Mouse (Mus musculus) forebrain, embryonic 10.5 days (tissue): Measurements from ENCODE around the gene C1qc. TPM values are rescaled to one million over a fixed set of nuclear protein-coding genes. Genes with fewer than 3 reads are reported as not detected.

Experiments used
- DNase-seq: peaks from one replicate; pipeline ENCODE4 v3.0.0-alpha.2; 2017; ENCODE audit warnings: low spot score; ENCODE audit errors: extremely low spot score
- H3K27ac ChIP-seq: fragments of 300-500 bp; sonication (generic); 2 replicates; pipeline ENCODE4 v1.5.1; 2016; ENCODE audit warnings: mild to moderate bottlenecking
- H3K27me3 ChIP-seq: fragments of 300-500 bp; sonication (generic); 2 replicates; pipeline ENCODE4 v1.6.1; 2016; ENCODE audit warnings: mild to moderate bottlenecking; ENCODE audit not compliant: poor library complexity, severe bottlenecking
- H3K36me3 ChIP-seq: fragments of 300-500 bp; sonication (generic); replicated peaks from 2 replicates; pipeline ENCODE4 v1.6.1; 2016; ENCODE audit warnings: mild to moderate bottlenecking, moderate library complexity
- H3K4me1 ChIP-seq: fragments of 300-500 bp; sonication (generic); 2 replicates; pipeline ENCODE4 v1.6.1; 2016
- H3K4me3 ChIP-seq: fragments of 300-500 bp; sonication (generic); 2 replicates; pipeline ENCODE4 v1.5.1; 2016; ENCODE audit warnings: mild to moderate bottlenecking, moderate library complexity
- H3K9me3 ChIP-seq: fragments of 300-500 bp; sonication (generic); 2 replicates; pipeline ENCODE4 v1.6.1; 2016; ENCODE audit warnings: mild to moderate bottlenecking, moderate library complexity
- WGBS: fragments of 180-500 bp; shearing (Covaris S2); methylation state at CpG from one replicate; pipeline ENCODE4 v1.1.7; 2016; 5-methylcytosine and 5-hydroxymethylcytosine counted together
- polyA plus RNA-seq: library from polyadenylated mRNA; unstranded; fragments of >200 nt; fragmentation: Nextera tagmentation; extraction: Ambion mirVana; gene quantifications from 2 replicates; pipeline ENCODE4 v1.2.1, GENCODE M21; 2016

The C1qc gene
- polyA plus RNA-seq, 1 experiment from 2014 or later, result 6.9 TPM

DNA sequence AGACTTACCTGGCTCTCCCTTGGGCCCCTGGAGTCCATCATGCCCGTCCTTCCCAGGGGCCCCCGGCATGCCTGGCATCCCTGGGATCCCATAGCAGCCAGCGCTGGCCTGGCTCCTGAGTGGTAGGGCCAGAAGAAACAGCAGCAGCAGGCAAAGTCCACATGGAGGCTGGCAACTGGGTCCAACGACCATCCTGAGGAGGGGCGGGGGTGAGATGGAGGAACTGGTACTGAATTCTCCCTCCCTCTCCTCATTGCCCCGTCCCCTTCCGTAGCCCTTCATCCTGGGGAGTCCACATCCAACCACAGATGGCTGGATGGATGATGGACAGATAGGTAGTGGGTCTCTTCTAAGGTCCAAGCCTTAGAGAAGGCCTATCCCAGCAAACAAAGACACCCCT lies 494 bp downstream of the C1qc start:
- no peak overlapping the region for H3K27ac ChIP-seq
- H3K9me3 ChIP-seq, result no peaks in the 10 kb centered on the region
- H3K4me1 ChIP-seq, result peaks cover 26% of the 10 kb centered on the region
- H3K36me3 ChIP-seq, result no peaks in the 10 kb centered on the region
- no peak for DNase-seq
- 66% methylated on average over 7 of the region's 7 CpGs for WGBS
- peaks cover 59% of the 10 kb centered on the region for H3K27me3 ChIP-seq
- H3K4me3 ChIP-seq, result no peak overlapping the region

DNA sequence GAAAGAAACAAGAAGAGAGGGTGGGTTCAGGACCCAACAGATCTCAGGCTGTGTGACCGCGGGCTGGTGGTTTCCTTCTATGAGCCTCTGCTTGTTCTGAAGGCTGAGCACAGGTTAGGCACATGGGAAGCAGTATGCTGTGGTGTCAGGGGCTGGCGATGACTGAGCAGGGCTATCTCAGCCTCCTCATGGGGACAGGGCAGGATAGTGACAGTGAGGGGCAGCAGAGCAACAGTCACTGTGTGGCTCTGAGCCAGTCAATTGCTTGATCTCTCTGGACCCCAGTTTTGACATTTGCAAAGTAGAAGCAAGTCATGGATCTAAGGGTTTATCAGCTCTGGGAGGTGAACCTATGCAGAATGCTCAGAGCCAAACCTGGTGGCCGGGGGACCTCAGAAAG lies 1.8 kb downstream of the C1qc start:
- no peak overlapping the region for H3K4me3 ChIP-seq
- no peaks in the 10 kb centered on the region for H3K9me3 ChIP-seq
- peaks cover 21% of the 10 kb centered on the region for H3K4me1 ChIP-seq
- DNase-seq, result no peak
- no peak overlapping the region for H3K27ac ChIP-seq
- 85% methylated on average over 4 of the region's 4 CpGs for WGBS
- peaks cover 47% of the 10 kb centered on the region for H3K27me3 ChIP-seq
- H3K36me3 ChIP-seq, result no peaks in the 10 kb centered on the region

DNA sequence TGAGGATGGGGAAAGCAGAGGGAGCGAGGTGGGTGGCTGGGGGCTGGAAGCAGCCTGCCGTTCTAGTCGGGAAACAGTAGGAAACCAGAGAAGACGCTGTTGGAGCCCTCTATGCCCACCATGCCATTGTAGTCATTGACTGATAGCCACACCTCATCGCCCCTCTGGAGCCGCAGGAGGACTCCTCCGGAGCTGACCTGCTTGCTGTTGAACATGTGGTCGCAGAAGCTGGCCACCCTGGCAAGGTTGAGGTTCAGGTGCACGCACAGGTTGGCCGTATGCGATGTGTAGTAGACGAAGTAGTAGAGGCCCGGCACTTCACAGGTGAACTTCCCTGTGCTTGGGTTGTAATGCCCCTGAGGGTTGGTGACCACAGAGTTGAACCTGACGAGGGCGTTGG lies 2.9 kb downstream of the C1qc start:
- H3K4me1 ChIP-seq, result peaks cover 11% of the 10 kb centered on the region
- H3K9me3 ChIP-seq, result no peaks in the 10 kb centered on the region
- H3K27ac ChIP-seq, result no peak overlapping the region
- 94% methylated on average over 15 of the region's 15 CpGs for WGBS
- no peak for DNase-seq
- H3K36me3 ChIP-seq, result no peaks in the 10 kb centered on the region
- H3K27me3 ChIP-seq, result peaks cover 35% of the 10 kb centered on the region
- H3K4me3 ChIP-seq, result no peak overlapping the region

DNA sequence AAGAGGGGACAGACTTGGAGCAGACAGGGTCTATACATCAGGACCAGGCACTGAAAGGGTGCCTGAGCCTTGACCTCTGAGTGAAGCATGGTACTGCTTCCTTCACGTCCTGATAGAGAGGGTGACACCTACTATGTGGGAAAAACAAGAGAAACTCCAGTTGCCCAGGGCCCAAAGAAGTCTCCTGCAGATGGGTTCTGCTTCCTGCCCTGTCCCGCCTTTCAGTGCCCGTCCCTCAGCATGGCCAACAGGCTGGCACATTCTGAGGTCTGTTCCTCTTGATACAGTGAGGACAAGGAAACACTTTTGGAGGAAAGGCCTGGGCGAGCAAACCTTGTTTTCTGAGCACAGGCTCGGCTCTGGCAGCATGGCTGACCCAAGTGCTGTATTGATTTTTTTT lies 5.2 kb downstream of the C1qc start:
- Histone ChIP-seq H3K4me3 (no peak overlapping the region), H3K36me3 (no peaks in the 10 kb centered on the region), H3K27me3 (peaks cover 13% of the 10 kb centered on the region; the same call in 1 of the 2 replicates), H3K9me3 (no peaks in the 10 kb centered on the region), H3K4me1 (no peaks in the 10 kb centered on the region), H3K27ac (no peak overlapping the region)
- no peak for DNase-seq
- WGBS, result 76% methylated on average over 5 of the region's 5 CpGs

DNA sequence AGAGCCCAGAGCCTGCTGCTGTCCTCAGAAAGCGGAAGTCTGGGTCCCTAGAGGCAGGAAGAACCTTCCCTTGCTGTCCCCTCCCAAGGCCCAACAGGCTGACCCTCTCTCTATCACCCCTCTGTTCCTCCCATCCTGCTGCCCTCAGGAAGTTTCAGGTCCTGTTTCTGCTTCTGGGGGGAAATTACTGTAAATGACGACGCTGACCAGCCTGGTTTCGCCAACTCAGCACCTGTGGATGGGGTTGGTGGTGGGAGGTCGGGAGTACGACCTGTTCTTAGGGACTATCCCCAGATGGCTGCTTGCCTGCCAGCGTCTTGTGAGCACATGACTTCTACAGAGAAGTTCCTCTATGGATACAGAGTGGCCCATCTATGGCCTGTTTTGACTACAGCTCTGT lies 6.8 kb downstream of the C1qc start, which contains the start of gene C1qb:
TSS of gene C1qb (minus strand) at position 87 of the 400 bp plus-strand sequence.
- no peak within 1 kb of the TSS for H3K4me3 ChIP-seq
- no peaks in the 10 kb centered on the region for H3K36me3 ChIP-seq
- H3K27ac ChIP-seq, result no peak within 1 kb of the TSS
- H3K4me1 ChIP-seq, result no peaks in the 10 kb centered on the region
- no peaks in the 10 kb centered on the region for H3K9me3 ChIP-seq
- H3K27me3 ChIP-seq, result peaks cover 5% of the 10 kb centered on the region; the same call in 1 of the 2 replicates
- no peak for DNase-seq
- WGBS, result 82% methylated on average over 7 of the region's 7 CpGs

DNA sequence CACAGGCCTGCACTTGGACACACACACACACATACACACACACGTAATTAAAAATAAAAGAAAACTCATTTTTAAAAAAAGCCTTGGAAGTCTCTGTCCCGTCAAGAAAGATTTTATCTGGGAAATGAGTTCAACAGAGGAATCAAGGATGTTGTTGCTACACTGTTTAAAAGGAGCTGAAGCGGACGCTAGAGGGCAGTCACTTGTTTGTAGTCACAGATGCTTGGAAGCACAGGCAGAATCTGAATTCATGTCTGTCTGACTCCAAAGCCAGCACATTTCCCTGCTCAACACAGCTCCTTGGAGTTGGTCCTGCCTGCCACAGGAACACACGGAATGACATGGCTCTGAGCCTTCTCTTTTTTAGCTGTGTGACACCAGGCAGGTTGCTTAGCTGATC lies 14.3 kb downstream of the C1qc start:
- Histone ChIP-seq H3K27me3 (no peaks in the 10 kb centered on the region; the same call in 1 of the 2 replicates), H3K4me1 (no peaks in the 10 kb centered on the region), H3K9me3 (no peaks in the 10 kb centered on the region), H3K4me3 (no peak overlapping the region), H3K27ac (no peak overlapping the region), H3K36me3 (no peaks in the 10 kb centered on the region)
- no peak for DNase-seq
- 24% methylated on average over 5 of the region's 5 CpGs for WGBS

DNA sequence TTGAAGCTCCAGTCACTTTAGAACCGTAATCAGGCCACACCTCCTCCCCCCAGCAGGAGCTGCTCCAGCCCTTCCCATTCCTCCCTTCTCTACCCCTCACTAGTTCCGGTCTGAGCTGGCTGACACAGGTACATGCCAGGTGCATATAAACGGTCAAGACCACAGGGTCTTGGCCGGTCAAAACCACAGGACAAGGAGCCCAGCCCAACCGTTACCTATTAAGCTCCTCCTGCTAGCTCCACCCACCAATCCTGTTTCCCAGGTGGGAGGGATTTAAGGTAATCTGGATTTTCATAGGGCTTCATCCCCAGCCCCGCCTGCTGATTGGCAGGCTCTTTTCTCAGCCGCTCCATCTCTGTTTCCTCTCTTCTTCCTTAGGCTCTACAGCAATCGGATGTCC lies 14.7 kb downstream of the C1qc start:
- 53% methylated on average over 8 of the region's 8 CpGs for WGBS
- no peak overlapping the region for H3K27ac ChIP-seq
- DNase-seq, result no peak

DNA sequence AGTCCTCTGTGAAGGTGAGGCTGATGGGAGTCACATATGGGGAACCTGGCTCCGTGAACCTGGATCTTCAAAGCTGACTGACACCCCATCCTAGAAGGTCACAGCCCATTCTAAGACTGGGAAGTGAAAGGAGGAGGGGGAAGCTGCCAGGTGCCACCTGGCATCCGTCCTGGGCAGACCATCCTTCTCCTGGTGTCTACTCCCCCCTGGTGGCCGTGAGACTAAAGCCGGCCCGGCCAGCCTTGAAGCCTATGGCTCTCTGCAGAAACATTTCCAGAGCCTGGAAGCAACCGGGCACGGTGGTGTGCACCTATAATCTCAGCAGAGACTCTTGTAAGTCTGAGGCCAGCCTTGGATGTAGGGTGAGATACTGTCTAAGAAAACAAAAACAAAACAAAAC lies 15.9 kb downstream of the C1qc start:
- no peaks in the 10 kb centered on the region; the same call in 1 of the 2 replicates for H3K27me3 ChIP-seq
- H3K4me3 ChIP-seq, result no peak overlapping the region
- no peaks in the 10 kb centered on the region for H3K4me1 ChIP-seq
- no peak overlapping the region for H3K27ac ChIP-seq
- peak; percentile 51 for DNase-seq
- H3K9me3 ChIP-seq, result no peaks in the 10 kb centered on the region
- no peaks in the 10 kb centered on the region for H3K36me3 ChIP-seq
- WGBS, result 26% methylated on average over 7 of the region's 7 CpGs

More for the DNA sequence above, 14.7 kb downstream of the C1qc start:
- no peaks in the 10 kb centered on the region; the same call in 1 of the 2 replicates for H3K27me3 ChIP-seq
- H3K9me3 ChIP-seq, result no peaks in the 10 kb centered on the region
- no peak overlapping the region for H3K4me3 ChIP-seq
- H3K36me3 ChIP-seq, result no peaks in the 10 kb centered on the region
- H3K4me1 ChIP-seq, result no peaks in the 10 kb centered on the region

DNA sequence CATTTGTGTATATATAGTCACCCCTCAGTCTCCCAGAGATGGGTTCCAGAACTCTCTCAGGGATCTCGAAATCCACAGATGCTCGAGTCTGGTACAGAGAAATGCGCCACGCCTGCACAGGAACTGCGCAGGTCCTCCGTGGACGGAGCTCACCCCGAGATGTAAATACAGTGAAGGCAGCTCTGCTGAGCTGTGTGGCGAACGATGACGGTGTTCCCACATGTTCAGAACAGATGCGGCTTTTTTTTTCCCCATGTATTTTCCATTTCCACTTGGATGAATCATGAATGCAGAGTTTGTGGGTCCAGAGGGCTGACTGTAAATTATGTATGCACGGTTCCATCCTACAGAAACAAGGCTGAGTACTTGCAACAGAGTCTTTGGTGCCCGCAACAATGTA lies 17.9 kb downstream of the C1qc start:
- Histone ChIP-seq H3K27me3 (no peaks in the 10 kb centered on the region; the same call in 1 of the 2 replicates), H3K36me3 (no peaks in the 10 kb centered on the region), H3K4me1 (no peaks in the 10 kb centered on the region), H3K9me3 (no peaks in the 10 kb centered on the region), H3K27ac (no peak overlapping the region), H3K4me3 (no peak overlapping the region)
- WGBS, result 95% methylated on average over 14 of the region's 14 CpGs
- DNase-seq, result no peak

DNA sequence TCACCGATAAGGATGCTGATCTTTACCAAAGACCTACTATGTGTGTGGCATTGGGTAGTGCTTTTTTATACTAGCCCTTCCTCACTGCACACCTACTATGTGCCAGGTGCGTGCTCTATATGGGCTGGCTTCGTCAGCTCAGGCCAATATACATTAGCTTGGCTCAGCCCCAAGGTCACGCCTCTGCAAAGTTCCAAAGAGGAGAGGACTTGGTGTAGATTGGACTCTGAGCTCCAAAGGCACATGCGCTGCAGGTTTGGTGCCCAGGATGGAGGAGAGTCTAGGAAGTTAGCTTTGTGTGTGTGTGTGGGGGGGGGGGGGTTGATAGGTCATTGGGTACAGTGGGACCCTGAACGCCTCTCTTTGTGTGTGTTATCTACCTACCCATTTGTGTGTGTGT lies 24.5 kb downstream of the C1qc start:
- peaks cover 20% of the 10 kb centered on the region for H3K27me3 ChIP-seq
- 89% methylated on average over 6 of the region's 6 CpGs for WGBS
- DNase-seq, result no peak
- H3K27ac ChIP-seq, result peak overlapping the region; percentile 5; the same call in 1 of the 2 replicates
- peaks cover 51% of the 10 kb centered on the region for H3K4me1 ChIP-seq
- no peak overlapping the region for H3K4me3 ChIP-seq
- H3K9me3 ChIP-seq, result no peaks in the 10 kb centered on the region
- H3K36me3 ChIP-seq, result no peaks in the 10 kb centered on the region

DNA sequence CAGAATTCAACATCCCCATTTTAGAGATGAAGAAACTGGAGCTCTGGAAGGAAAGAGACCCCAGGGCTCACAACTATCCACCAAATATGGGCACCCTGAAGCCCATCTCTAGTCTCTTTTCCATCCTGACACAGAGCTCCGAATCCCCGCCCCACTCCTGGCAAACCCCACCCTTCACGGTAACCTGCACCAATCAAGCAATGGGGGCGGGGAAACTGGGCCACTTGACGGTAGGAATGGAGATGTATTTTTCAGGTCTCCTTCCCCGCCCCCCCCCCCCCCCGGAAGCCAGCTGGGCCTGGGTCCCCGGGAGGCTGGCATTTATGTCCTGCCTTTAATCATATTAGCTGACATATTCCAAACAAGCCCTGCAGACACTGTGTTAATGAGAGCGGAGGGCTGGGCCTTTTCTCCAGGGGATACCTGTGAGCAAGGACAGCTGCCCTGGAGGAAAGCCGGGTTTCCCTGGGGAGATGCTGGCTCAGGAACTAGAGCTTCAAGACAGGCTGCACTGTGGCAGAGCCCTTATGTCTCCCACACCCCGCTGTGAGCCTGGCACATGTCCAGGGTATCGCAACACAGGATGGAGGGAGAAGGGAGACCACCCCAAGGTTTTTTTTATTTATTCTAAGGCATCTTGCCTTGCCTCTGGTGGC lies 25.0 kb downstream of the C1qc start:
- Histone ChIP-seq H3K27me3 (peaks cover 25% of the 10 kb centered on the region), H3K9me3 (no peaks in the 10 kb centered on the region), H3K36me3 (no peaks in the 10 kb centered on the region), H3K27ac (0 out of 2 replicates have a peak overlapping the region, but pooled peaks have one; percentile 26), H3K4me3 (peak overlapping the region; percentile 4; the same call in 1 of the 2 replicates), H3K4me1 (peaks cover 56% of the 10 kb centered on the region)
- DNase-seq, result no peak
- 16% methylated on average over 12 of the region's 12 CpGs for WGBS

DNA sequence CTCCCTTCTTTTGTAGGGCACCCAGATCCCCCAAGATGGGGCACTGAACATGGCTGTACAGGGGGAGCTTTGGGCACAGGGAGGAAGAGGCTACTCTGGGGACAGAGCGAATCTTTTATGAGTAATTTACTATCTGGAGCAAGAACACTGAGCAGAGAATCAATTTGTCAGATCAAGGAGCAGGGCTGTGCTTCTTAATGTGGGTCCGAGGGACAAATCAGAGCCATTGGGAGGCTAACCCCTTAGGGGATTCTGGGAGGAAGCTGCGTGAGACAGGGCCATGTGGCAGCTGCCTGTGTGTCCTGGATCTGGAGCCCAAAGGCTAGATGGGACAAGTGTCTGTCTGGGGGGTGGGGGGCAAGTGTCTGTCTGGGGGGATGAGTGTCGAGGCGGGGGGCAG lies 27.3 kb downstream of the C1qc start:
- peaks cover 79% of the 10 kb centered on the region for H3K4me1 ChIP-seq
- H3K9me3 ChIP-seq, result no peaks in the 10 kb centered on the region
- H3K27ac ChIP-seq, result peak overlapping the region; percentile 87
- peaks cover 42% of the 10 kb centered on the region for H3K27me3 ChIP-seq
- H3K4me3 ChIP-seq, result peak overlapping the region; percentile 31
- DNase-seq, result no peak
- WGBS, result 60% methylated on average over 5 of the region's 5 CpGs
- no peaks in the 10 kb centered on the region for H3K36me3 ChIP-seq

DNA sequence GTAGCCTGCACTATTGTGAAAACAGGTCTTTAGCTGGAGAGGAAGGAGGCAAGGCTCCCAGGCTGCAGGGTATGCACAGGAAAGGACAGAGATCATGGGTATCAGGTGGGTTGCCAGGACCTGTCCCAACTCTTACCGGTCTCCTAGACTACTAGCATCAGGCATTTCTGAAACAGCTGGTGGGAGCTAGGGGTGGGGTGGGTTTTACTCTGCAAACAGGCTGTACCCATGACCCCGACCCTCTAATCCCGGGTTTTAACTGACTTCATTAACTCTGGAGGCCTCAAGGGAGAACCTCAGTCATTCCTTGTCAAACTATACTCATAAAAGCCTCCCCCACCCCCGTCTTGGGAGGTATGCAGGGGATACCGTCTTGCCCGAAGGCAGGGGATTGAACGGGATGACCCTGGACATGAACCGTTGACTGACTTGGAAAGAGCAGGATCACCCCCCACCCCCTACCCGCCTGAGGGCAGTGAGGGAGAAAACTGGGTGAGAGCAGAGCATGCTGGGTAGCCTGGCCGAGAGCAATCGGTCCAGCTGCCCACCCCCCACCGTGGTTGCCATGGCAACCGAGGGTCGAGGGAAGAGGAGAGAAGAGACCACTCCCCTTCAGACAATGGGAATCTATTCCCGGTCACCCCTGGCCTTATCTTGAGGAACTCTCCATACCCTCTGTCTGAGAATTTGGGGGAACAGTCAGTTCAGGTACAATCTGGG lies 28.0 kb downstream of the C1qc start:
- Histone ChIP-seq H3K4me1 (peaks cover 82% of the 10 kb centered on the region), H3K9me3 (0 out of 2 replicates have a peak, but pooled peaks cover 1% of the 10 kb centered on the region), H3K27ac (peak overlapping the region; percentile 87), H3K27me3 (peaks cover 42% of the 10 kb centered on the region), H3K36me3 (no peaks in the 10 kb centered on the region), H3K4me3 (peak overlapping the region; percentile 31)
- 8% methylated on average over 15 of the region's 15 CpGs for WGBS
- DNase-seq, result peak; percentile 90
